Mouse (Mus musculus) testis, adult 2 months (tissue): ENCODE measurements around the gene Frmd5.

Experiments
- CTCF ChIP-seq: fragments of 200-500 bp; IDR thresholded peaks from 2 replicates; pipeline ENCODE4 v1.5.1; 2012; ENCODE audit warnings: low read depth, mild to moderate bottlenecking, inconsistent platforms, low read length, moderate library complexity; ENCODE audit not compliant: control insufficient read depth, insufficient read depth, insufficient replicate concordance
- POLR2A ChIP-seq: fragments of 200-500 bp; IDR thresholded peaks from 2 replicates; pipeline ENCODE4 v1.6.1; 2012; ENCODE audit warnings: low read depth, mild to moderate bottlenecking, inconsistent platforms, low read length, moderate library complexity; ENCODE audit not compliant: control insufficient read depth

DNA sequence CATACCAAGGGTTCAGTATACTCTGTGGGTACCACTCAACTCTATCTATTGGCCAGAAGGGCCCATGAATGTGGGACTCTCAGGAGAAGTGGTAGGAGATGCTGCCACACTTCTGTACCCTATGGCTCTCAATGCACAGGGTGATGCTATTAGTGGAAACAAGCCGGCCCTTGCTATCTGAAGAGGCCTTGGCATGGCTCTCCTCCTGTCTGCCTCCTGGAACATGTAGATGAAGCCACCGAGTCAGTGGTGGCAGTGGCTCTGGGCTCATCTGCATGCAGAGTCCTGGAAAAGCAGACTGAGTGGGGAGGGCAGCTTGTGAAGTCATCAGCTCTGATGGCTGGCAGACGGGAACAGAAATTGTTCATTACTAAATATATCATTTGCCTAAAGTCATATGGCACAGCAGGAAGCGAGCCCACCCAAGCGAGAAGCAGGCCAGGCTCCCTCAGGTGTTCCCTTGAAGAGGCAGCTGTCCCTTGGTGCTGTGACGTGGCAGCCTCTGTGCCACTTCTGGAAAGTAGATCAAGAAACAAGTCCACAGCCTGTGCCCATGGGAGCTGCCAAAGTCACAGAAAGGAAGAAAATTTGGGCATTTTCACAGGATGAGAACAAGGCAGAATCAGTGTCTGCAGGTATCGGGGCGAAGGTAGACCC lies 235.8 kb downstream of the Frmd5 start:
- TF ChIP-seq CTCF, result no peak
- no peak for TF ChIP-seq POLR2A
